Mouse (Mus musculus): ENCODE measurements at regions not wholly inside any gene's neighbourhood (a gene's known extent, or its start where the extent isn't known, plus 50 kb on each side); places are given as distances from the start of the nearest gene placed in this dataset.

DNA sequence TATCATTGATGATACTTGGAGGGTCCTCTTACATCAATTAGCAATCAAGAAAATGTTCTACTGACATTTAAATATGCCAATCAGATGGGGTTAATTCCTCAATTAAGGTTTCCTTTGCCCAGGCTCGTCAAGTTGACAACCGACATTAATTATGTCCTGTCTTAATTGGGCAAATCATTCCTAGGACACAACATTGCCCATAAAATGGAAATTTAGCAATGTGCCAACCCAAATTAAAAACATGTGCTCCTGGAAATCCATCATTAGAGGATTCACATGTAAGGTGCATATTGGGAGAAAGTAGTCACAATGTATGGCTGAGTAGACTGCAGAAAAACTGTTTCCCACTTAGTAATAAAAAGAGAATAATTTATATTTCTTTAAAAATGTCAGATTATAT, 483.6 kb upstream of the B430305J03Rik start:
- DNase-seq: no peak

DNA sequence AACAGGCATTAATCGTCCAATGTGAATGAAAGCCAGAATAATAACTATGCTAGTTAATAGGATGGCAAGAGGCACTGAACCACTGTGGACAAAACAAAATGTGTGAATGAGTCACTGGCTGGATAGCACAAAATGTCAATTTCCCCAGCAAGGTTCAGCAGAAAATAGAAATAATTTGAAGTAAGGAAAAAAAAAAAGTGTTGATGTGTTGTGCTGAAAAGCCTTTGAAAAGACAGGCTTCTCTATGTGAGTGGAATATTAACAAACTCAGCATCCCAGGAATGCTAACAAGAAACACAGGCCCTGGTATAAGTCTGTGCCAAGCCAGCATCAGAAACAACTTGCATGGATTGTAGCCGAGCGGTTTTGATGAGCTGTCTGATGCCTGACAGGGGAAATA, 481.0 kb upstream of the B430305J03Rik start:
- DNase-seq: no peak

DNA sequence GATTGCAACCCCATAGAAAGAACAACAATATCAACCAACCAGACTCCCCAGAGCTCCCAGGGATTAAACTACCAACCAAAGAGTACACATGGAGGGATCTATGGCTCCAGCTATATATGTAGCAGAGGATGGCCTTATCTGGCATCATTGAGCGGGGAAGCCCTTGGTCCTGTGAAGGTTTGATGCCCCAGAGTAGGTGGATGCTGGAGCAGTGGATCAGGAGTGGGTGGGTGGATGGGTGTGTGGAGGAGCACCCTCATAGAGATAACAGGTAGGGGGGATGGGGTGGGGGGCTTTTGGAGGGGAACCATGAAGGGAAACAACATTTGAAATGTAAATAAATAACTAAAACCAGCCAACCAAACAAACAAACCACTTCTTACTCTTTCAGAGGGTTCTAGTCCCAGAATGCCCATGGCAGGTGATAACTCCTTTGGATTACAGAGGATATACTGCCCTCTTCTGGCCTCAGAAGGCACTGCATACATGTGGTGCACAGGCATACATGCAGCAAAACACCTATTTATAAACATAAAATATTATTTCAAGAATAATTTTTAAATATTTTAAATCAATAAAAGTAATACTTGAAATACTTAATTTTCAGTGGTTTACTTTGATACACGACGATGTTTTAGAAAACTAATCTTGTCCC, 473.7 kb upstream of the B430305J03Rik start:
- peak in 1 of 2 experiments; percentile 28 for DNase-seq

DNA sequence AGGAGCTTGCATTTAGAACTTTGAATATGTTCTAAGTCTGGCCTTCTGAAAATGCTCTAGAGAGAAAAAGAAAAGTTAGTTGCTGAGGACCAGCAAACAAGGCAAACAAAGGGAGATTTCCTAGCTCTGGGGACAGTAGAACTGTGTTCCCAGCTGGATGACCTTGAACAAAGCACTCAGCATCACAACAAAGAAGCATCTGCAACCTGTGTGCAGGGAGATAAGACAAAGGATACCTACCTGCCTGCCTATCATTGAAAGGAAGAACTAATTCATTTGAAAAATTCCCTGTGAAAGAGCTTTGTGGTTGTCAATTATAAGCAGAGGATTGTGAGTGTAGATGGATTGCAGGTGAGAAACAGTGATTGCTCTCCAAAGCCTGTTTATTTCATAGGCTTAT, 451.1 kb upstream of the B430305J03Rik start:
- no peak for DNase-seq

DNA sequence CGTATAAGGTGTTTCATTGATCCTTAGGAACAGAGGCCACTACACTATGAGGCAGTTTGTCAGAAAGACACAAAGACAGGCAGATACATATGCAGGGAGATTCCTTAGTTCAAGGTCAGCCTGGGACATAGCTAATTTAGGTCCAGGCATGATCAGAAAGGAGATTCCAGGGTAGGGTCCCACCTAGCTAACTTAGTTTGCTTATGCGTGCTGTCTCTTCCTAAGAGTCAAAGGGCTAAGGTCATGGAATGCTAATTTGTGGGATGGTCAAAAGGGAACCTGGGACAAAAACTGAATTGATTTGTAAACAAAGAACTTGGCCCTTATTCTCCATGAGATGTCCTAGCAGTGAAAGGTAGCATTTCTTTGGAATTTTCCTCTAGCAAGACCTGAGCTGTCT, 430.3 kb upstream of the B430305J03Rik start:
- DNase-seq: no peak

DNA sequence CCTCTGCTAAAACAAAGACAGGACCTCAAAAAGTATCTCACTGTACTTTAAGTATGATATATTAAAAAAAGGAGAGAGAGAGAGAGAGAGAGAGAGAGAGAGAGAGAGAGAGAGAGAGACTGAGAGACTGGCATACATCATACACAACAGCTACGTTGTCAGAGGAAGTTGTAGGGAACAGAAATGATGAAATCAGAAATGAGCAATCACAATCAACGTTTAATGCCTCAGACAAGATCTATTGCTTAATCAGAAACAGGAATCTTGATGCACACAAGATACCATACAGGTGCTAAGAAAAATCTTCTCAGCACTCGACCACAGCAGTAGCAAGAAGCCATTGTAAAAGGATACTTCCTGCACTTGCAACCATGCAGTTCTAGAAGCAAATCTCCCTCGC, 424.9 kb upstream of the B430305J03Rik start:
- DNase-seq: no peak
